Mouse (Mus musculus) erythroblast, adult 5-6 weeks (primary cell): ENCODE measurements at regions not wholly inside any gene's neighbourhood (a gene's known extent, or its start where the extent isn't known, plus 50 kb on each side); places are given as distances from the start of the nearest gene placed in this dataset.

Experiments used
- ATAC-seq: replicated peaks from 2 replicates; pipeline ENCODE4 v1.8.0; 2016; ENCODE audit warnings: moderate number of reproducible peaks, mild to moderate bottlenecking, moderate TSS enrichment, inconsistent platforms; ENCODE audit not compliant: poor library complexity, low FRiP score, severe bottlenecking

DNA sequence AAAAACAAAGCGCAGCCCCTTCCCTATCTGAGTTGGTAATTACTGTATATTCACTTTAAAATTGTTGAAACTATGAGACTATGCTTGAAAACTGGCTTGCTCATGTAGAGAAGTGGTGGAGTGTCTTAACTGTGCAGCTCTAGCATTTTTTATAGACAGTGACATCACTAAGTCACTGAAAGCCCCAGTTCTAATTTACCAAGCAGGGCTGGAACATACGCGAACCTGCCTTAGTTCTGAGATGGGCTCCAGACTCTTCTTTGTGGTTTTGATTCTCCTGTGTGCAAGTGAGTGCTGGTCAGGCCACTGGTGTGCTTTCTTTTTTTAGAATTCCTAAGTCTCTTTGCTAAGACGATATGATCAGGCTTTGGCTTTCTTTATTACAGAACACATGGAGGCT lies 94.6 kb upstream of the 2210010C04Rik start:
- ATAC-seq: no peak

DNA sequence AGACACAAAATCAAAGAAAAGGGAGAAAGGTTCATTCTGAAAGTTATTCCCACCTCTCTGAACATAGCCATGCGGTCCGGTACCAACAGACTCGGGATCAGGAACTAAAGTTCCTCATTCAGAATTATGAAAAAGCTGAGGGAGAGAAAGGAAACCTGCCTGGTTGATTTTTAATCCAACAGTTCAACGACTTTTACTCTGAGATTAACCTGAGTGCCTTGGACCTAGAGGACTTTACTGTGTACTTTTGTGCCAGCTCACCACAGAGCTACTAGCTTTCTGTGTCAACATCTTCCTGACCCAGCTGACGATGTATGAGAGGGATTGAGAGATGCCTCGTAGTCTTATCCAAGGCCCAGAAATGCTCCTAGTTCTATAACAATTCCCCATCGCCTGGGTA lies 92.5 kb upstream of the 2210010C04Rik start:
- ATAC-seq: no peak

DNA sequence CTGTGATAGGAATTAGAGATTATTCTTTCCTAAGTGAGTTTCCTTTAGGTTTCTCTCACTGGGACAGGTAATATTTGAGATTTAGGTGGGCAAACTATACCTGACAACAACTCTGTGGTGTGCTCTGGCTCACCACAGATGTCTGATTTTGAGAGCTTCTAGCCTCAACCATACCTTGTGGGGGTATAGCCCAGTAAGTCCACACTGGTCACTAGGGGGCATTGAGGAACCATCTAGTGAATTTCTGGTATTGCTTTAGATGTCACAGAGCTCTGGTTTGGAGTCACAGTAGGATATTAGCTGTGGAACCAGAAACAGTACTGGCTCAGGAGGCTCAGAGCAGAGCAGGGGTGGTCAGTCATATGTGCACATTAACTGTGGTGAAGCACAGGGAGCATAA lies 91.5 kb upstream of the 2210010C04Rik start:
- no peak for ATAC-seq

DNA sequence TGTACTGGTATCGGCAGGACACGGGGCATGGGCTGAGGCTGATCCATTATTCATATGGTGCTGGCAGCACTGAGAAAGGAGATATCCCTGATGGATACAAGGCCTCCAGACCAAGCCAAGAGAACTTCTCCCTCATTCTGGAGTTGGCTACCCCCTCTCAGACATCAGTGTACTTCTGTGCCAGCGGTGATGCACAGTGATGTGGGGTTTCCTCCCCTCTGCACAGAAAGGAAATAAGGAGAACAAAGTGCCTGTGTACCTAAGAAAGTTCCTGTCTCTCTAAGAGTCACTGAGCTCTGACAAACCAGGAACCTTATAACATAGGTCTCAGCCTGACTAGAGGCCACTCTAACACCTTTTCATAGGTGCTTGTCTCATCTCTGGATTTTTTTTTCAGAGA lies 86.3 kb upstream of the 2210010C04Rik start:
- ATAC-seq: no peak

- no peak for ATAC-seq
Measured at GRCm38 (mm10) chr6:41119176-41119575, 83.9 kb upstream of the 2210010C04Rik start.

GRCm38 (mm10) chr6:41118201-41118976 lies 83.1 kb upstream of the 2210010C04Rik start:
- ATAC-seq: peak; percentile 79

DNA sequence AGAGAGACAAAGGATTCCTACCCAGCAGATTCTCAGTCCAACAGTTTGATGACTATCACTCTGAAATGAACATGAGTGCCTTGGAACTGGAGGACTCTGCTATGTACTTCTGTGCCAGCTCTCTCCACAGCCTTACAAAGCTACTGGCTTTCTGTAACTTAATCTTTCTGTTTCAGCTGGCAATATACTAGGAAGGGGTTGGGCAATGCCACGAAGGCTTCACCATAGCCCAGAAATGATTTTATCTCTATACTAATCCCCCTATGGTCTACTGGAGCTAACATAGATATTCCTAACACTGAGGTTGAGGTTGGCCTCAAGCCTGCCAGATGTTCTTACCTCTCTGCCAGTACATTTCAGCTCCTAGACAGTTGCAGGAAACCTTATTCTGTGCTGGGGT lies 78.6 kb upstream of the 2210010C04Rik start:
- ATAC-seq: no peak

DNA sequence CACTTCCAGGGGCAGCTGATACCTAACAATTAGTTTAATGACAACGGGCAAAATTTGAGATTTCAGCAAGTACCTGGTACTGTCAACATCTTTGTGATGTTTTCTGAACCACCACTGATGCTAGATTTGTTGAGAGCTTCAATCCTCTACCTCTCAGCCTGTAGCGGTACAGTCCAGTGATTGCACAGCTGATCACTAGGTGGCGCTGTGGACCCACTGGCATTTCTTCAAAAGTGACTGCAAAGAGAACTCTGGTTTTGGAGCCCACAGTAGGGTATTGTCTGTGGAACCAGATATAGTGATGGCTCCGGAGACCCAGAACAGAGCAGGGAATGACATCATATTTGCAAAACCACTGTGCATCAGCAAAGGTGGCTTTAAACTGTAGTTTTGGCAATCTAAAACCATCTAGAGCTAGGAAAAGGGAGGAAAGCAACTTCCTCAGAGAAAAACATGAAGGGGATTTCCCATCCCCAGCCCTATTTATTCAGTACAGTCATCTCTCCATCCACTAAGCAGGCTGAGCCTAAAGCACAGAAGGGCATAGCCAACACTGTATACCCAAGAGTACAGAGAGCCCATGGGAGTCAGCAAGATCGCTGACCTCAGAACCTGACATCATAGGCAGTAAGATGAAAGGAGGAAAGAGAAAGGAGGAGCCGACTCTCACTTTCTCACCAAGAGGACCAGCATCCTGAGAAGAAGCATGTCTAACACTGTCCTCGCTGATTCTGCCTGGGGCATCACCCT lies 77.7 kb upstream of the 2210010C04Rik start:
- ATAC-seq: peak; percentile 87

DNA sequence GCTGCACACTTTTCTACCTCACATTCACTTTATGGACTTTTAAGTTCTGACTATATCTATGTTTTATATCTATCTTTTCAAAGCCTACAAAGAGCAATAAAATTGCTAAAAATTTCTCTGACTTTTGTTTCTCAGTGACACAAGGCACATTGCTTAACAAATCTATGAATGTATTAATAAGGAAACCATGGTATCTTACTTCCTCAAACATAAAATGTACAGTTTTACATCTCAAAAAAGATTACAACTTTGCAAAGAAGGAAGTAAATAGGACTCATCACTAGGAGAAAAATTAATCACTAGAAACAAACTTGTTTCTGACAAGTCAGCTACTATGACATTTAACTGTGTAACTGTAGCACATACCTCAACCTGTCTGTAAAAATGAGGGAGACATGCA lies 76.5 kb upstream of the 2210010C04Rik start:
- no peak for ATAC-seq

- no peak for ATAC-seq
Measured at GRCm38 (mm10) chr6:41108897-41109296, 73.6 kb upstream of the 2210010C04Rik start.

- no peak for ATAC-seq
Measured at GRCm38 (mm10) chr6:41103689-41104400, 68.5 kb upstream of the 2210010C04Rik start.

DNA sequence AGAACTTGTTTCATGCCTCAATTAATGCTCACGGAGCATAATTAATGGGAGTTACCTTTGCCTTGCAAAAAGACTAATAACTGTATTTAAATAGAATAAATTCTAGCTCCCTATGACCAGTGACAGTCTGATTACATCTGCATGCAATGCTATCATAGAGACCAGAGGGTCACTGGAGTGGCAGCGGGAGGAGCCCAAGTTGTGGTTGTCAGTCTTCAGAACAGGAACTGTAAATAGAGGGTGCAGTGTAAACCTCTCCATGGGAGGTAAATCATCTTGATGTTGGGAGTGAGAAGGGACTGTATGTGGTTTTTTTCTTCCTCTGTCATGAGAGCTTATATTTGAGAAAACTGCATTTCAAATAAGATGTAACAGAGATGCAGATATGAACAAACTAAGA lies 66.7 kb upstream of the 2210010C04Rik start:
- no peak for ATAC-seq

- no peak for ATAC-seq
Measured at GRCm38 (mm10) chr6:41100258-41100657, 64.9 kb upstream of the 2210010C04Rik start.

GRCm38 (mm10) chr6:41091177-41091829 lies 56.0 kb upstream of the 2210010C04Rik start:
- no peak for ATAC-seq
